Mouse (Mus musculus): Measurements from ENCODE around the gene Klhl12. TPM values are rescaled to one million over a fixed set of nuclear protein-coding genes. Genes with fewer than 3 reads are reported as not detected.
"Not testable (repeated sequence)": the region's sequence is repeated elsewhere in the genome, so short reads cannot be mapped to it uniquely, and the experiment has no call there.

The Klhl12 gene
- total RNA-seq, 2 experiments from 2014 or later = 12.5 to 16.1 TPM

GRCm38 (mm10) chr1:134513312-134513860 lies 58.1 kb downstream of the Klhl12 start:
- peak in 1 of 2 experiments; percentile 23 for DNase-seq (ENCODE audit: low spot score in 2 of 2)

GRCm38 (mm10) chr1:134513876-134514590 lies 58.7 kb downstream of the Klhl12 start:
- no peak for DNase-seq (ENCODE audit: low spot score in 2 of 2)

- DNase-seq (ENCODE audit: low spot score in 2 of 2) = no peak
These were observed 60.6 kb downstream of the Klhl12 start for GRCm38 (mm10) chr1:134515891-134516290.

- DNase-seq (ENCODE audit: low spot score in 2 of 2) = peak in 1 of 2 experiments; percentile 14
These were observed 61.3 kb downstream of the Klhl12 start for GRCm38 (mm10) chr1:134516491-134517198.

- DNase-seq (ENCODE audit: low spot score in 2 of 2) = not testable (repeated sequence)
These were observed 62.5 kb downstream of the Klhl12 start for GRCm38 (mm10) chr1:134517841-134518240.

DNA sequence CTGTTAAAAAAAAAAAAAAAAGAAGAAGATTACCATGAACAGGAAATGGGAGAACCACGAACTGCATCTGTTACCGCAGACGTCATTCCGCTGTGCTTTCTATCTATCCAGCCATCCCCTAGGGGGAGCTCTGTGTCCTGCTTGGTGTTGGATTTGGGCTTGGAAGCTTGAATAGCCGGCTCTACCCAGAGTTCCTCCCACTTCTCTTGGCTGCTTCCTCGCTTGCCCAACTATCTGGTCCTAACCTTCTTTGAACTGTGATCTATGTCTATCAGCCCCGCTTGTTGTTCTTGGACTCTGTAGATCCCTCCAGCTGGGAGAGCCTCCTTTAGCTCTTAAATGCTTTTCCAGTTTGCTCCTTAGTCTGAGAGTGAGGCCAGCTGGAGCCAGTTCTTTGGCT lies 63.3 kb downstream of the Klhl12 start:
- DNase-seq (ENCODE audit: low spot score in 2 of 2) = peak; percentile 55 to 79

DNA sequence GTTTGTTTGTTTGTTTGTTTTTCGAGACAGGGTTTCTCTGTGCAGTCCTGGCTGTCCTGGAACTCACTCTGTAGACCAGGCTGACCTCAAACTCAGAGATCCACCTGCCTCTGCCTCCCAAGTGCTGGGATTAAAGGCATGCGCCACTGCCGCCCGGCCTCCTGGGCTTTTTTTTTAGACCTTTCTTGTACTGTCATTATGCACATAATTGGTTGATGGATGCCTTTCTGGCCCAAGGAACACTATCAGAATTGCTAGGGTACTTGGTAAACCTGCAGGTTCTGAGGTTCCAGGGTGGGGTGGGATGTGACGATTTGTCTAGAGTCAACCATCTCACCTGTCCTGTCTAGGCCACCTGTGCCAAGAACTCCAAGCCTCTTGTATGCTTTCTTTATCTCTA lies 63.9 kb downstream of the Klhl12 start:
- DNase-seq (ENCODE audit: low spot score in 2 of 2) = not testable (repeated sequence)

- DNase-seq (ENCODE audit: low spot score in 2 of 2) = no peak
These were observed 64.8 kb downstream of the Klhl12 start for GRCm38 (mm10) chr1:134520001-134520721.

GRCm38 (mm10) chr1:134521163-134521562 lies 65.8 kb downstream of the Klhl12 start:
- no peak for DNase-seq (ENCODE audit: low spot score in 2 of 2)

DNA sequence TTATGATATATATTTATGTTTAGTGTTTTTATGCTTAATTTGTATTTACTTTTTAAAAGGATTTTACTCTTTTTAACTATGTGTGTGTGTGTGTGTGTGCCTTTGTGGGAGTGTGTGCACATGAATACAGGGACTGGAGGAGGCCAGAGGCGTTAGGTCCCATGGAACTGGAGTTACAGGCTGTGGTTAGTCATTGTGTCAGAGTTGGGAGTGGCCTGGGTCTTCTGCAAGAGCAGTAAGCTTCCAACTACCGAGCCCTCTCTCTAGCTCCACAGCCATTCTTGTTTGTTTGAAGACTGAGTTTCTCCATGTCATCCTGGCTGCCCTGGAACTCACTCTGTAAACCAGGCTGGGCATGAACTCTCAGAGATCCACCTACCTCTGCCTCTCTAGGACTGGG lies 67.0 kb downstream of the Klhl12 start:
- no peak for DNase-seq (ENCODE audit: low spot score in 2 of 2)

GRCm38 (mm10) chr1:134524424-134524823 lies 69.1 kb downstream of the Klhl12 start:
- no peak for DNase-seq (ENCODE audit: low spot score in 2 of 2)

GRCm38 (mm10) chr1:134525015-134525414 lies 69.7 kb downstream of the Klhl12 start:
- DNase-seq (ENCODE audit: low spot score in 2 of 2) = no peak

GRCm38 (mm10) chr1:134526752-134527151 lies 71.4 kb downstream of the Klhl12 start:
- no peak for DNase-seq (ENCODE audit: low spot score in 2 of 2)

- no peak for DNase-seq (ENCODE audit: low spot score in 2 of 2)
These were observed 75.3 kb downstream of the Klhl12 start for GRCm38 (mm10) chr1:134530618-134531017.

- not testable (repeated sequence) for DNase-seq (ENCODE audit: low spot score in 2 of 2)
These were observed 78.4 kb downstream of the Klhl12 start for GRCm38 (mm10) chr1:134533710-134534109.

- DNase-seq (ENCODE audit: low spot score in 2 of 2) = no peak
These were observed 79.7 kb downstream of the Klhl12 start for GRCm38 (mm10) chr1:134535054-134535453.

DNA sequence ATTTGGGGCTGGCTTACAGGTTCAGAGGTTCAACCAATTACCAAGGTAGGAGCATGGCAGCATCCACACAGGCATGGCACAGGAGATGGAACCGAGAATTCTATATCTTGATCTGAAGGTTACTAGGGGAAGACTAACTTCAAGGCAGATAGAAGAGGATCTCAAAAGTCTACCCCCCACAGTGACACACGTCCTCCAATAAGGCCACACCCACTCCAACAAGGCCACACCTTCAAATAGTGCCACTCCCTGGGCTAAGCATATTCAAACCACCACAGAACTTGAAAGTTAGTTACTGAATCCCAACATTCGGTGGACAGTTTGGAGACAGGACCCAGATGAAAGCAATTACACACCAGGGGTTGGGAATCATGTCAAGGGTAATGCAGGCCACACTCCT lies 80.2 kb downstream of the Klhl12 start:
- DNase-seq (ENCODE audit: low spot score in 2 of 2) = no peak

- no peak for DNase-seq (ENCODE audit: low spot score in 2 of 2)
These were observed 85.3 kb downstream of the Klhl12 start for GRCm38 (mm10) chr1:134540610-134541009.
